Mouse (Mus musculus) embryonic facial prominence, embryonic 12.5 days (tissue): Measurements from ENCODE around the gene Mrpl10. TPM values are rescaled to one million over a fixed set of nuclear protein-coding genes. Genes with fewer than 3 reads are reported as not detected.

ENCODE experiments used
- ATAC-seq: fragments of 200-750 bp; cut with Nextera tagmentation; 2 replicates; pipeline ENCODE4 v1.8.0; 2017; ENCODE audit not compliant: insufficient number of reproducible peaks, insufficient read depth, low FRiP score, low TSS enrichment
- H3K27ac ChIP-seq: fragments of 300-500 bp; sonication (generic); 2 replicates; pipeline ENCODE4 v1.5.1; 2016; ENCODE audit warnings: mild to moderate bottlenecking
- H3K27me3 ChIP-seq: fragments of 300-500 bp; sonication (generic); 2 replicates; pipeline ENCODE4 v1.6.1; 2016; ENCODE audit warnings: mild to moderate bottlenecking, moderate library complexity
- H3K36me3 ChIP-seq: fragments of 300-500 bp; sonication (generic); 2 replicates; pipeline ENCODE4 v1.6.1; 2016; ENCODE audit warnings: mild to moderate bottlenecking
- H3K4me1 ChIP-seq: fragments of 300-500 bp; sonication (generic); 2 replicates; pipeline ENCODE4 v1.6.1; 2016
- H3K4me2 ChIP-seq: fragments of 300-500 bp; sonication (generic); replicated peaks from 2 replicates; pipeline ENCODE4 v1.6.1; 2016; ENCODE audit warnings: mild to moderate bottlenecking, moderate library complexity
- H3K4me3 ChIP-seq: fragments of 300-500 bp; sonication (generic); 2 replicates; pipeline ENCODE4 v1.5.1; 2016; ENCODE audit warnings: mild to moderate bottlenecking
- H3K9ac ChIP-seq: fragments of 300-500 bp; sonication (generic); 2 replicates; pipeline ENCODE4 v1.6.1; 2016; ENCODE audit warnings: mild to moderate bottlenecking, moderate library complexity
- H3K9me3 ChIP-seq: fragments of 300-500 bp; sonication (generic); 2 replicates; pipeline ENCODE4 v1.6.1; 2016; ENCODE audit warnings: mild to moderate bottlenecking, moderate library complexity
- WGBS: fragments of 180-500 bp; shearing (Covaris S2); methylation state at CpG from one replicate; pipeline ENCODE4 v1.1.7; 2016; 5-methylcytosine and 5-hydroxymethylcytosine counted together
- microRNA-seq: library from miRNA; unstranded; fragments of <30 nt; microRNA quantifications from one replicate; pipeline ENCODE4, GENCODE M21; 2017
- polyA plus RNA-seq: library from polyadenylated mRNA; unstranded; fragments of >200 nt; fragmentation: Nextera tagmentation; extraction: Ambion mirVana; gene quantifications from 2 replicates; pipeline ENCODE4 v1.2.1, GENCODE M21; 2016

The Mrpl10 gene
- polyA plus RNA-seq, 1 experiment from 2014 or later, result 81.6 TPM

GRCm38 (mm10) chr11:97080291-97080690 lies 38.9 kb downstream of the Mrpl10 start:
- no peak overlapping the region for H3K4me3 ChIP-seq
- H3K27ac ChIP-seq, result no peak overlapping the region
- 18% methylated on average over 9 of the region's 9 CpGs for WGBS
- no peaks in the 10 kb centered on the region for H3K36me3 ChIP-seq
- no peaks in the 10 kb centered on the region for H3K9me3 ChIP-seq
- peaks cover 13% of the 10 kb centered on the region for H3K4me1 ChIP-seq
- no peak overlapping the region for H3K4me2 ChIP-seq
- H3K27me3 ChIP-seq, result 0 out of 2 replicates have a peak, but pooled peaks cover 7% of the 10 kb centered on the region
- H3K9ac ChIP-seq, result no peak overlapping the region
- no peak for ATAC-seq

- H3K4me2 ChIP-seq, result no peak overlapping the region; the same call in 1 of the 2 replicates
- H3K9me3 ChIP-seq, result no peaks in the 10 kb centered on the region
- no peak overlapping the region for H3K27ac ChIP-seq
- no peak overlapping the region for H3K4me3 ChIP-seq
- WGBS, result 40% methylated on average over 11 of the region's 11 CpGs
- no peaks in the 10 kb centered on the region for H3K36me3 ChIP-seq
- H3K9ac ChIP-seq, result no peak overlapping the region
- no peak for ATAC-seq
- 0 out of 2 replicates have a peak, but pooled peaks cover 7% of the 10 kb centered on the region for H3K27me3 ChIP-seq
- H3K4me1 ChIP-seq, result peaks cover 13% of the 10 kb centered on the region
Measured at GRCm38 (mm10) chr11:97082977-97083376, 41.6 kb downstream of the Mrpl10 start.

- Histone ChIP-seq H3K9ac (0 out of 2 replicates have a peak overlapping the region, but pooled peaks have one; percentile 7), H3K4me2 (peak overlapping the region; percentile 33), H3K9me3 (no peaks in the 10 kb centered on the region), H3K27me3 (0 out of 2 replicates have a peak, but pooled peaks cover 7% of the 10 kb centered on the region), H3K4me1 (peaks cover 13% of the 10 kb centered on the region), H3K36me3 (no peaks in the 10 kb centered on the region), H3K4me3 (no peak overlapping the region), H3K27ac (no peak overlapping the region)
- no peak for ATAC-seq
- WGBS, result 25% methylated on average over 22 of the region's 22 CpGs
Measured at GRCm38 (mm10) chr11:97083401-97084140, 42.2 kb downstream of the Mrpl10 start.

GRCm38 (mm10) chr11:97084821-97085505 lies 43.6 kb downstream of the Mrpl10 start:
- Histone ChIP-seq H3K36me3 (no peaks in the 10 kb centered on the region), H3K27ac (no peak overlapping the region), H3K9me3 (no peaks in the 10 kb centered on the region), H3K4me2 (no peak overlapping the region), H3K4me3 (no peak overlapping the region), H3K27me3 (0 out of 2 replicates have a peak, but pooled peaks cover 7% of the 10 kb centered on the region), H3K4me1 (peaks cover 13% of the 10 kb centered on the region), H3K9ac (no peak overlapping the region)
- WGBS, result 89% methylated on average over 14 of the region's 15 CpGs
- no peak for ATAC-seq

- Histone ChIP-seq H3K4me1 (peaks cover 13% of the 10 kb centered on the region), H3K9me3 (no peaks in the 10 kb centered on the region), H3K36me3 (no peaks in the 10 kb centered on the region), H3K9ac (no peak overlapping the region), H3K4me2 (no peak overlapping the region), H3K27ac (no peak overlapping the region), H3K27me3 (0 out of 2 replicates have a peak, but pooled peaks cover 7% of the 10 kb centered on the region), H3K4me3 (no peak overlapping the region)
- WGBS, result 72% methylated on average over 6 of the region's 6 CpGs
- ATAC-seq, result no peak
Measured at GRCm38 (mm10) chr11:97086365-97086764, 45.0 kb downstream of the Mrpl10 start.

- Histone ChIP-seq H3K27me3 (peaks cover 28% of the 10 kb centered on the region), H3K27ac (no peak overlapping the region), H3K4me2 (no peak overlapping the region), H3K9me3 (0 out of 2 replicates have a peak, but pooled peaks cover 5% of the 10 kb centered on the region), H3K36me3 (no peaks in the 10 kb centered on the region), H3K9ac (no peak overlapping the region), H3K4me3 (no peak overlapping the region), H3K4me1 (no peaks in the 10 kb centered on the region)
- WGBS, result 47% methylated on average over 2 of the region's 2 CpGs
- ATAC-seq, result no peak
Measured at GRCm38 (mm10) chr11:97094600-97094999, 53.2 kb downstream of the Mrpl10 start.

- no peaks in the 10 kb centered on the region for H3K36me3 ChIP-seq
- no peak overlapping the region for H3K27ac ChIP-seq
- no peak for ATAC-seq
- 0 out of 2 replicates have a peak, but pooled peaks cover 2% of the 10 kb centered on the region for H3K4me1 ChIP-seq
- H3K4me2 ChIP-seq, result no peak overlapping the region
- no peak overlapping the region for H3K4me3 ChIP-seq
- WGBS, result 20% methylated on average over 18 of the region's 18 CpGs
- peaks cover 30% of the 10 kb centered on the region for H3K27me3 ChIP-seq
- no peak overlapping the region for H3K9ac ChIP-seq
- H3K9me3 ChIP-seq, result 0 out of 2 replicates have a peak, but pooled peaks cover 5% of the 10 kb centered on the region
Measured at GRCm38 (mm10) chr11:97098791-97099190, 57.4 kb downstream of the Mrpl10 start.

Small RNA genes within 50 kb of the gene (microRNA-seq; reads per million reads assigned to microRNA genes)
- 0.91 reads per million for gene Mir8103

Other genes with a start within 250 kb of the Mrpl10 start
- 72.6 and 75.8 TPM in 2 replicates for gene Nfe2l1, start 211.6 kb upstream of the Mrpl10 start, polyA plus RNA-seq
- gene Copz2, start 191.7 kb upstream of the Mrpl10 start, polyA plus RNA-seq, result 88.9 and 94.3 TPM in 2 replicates
- gene Cdk5rap3, start 125.1 kb upstream of the Mrpl10 start, polyA plus RNA-seq, result 88.2 and 96.5 TPM in 2 replicates
- 2.4 and 3.3 TPM in 2 replicates for gene Prr15l, start 113.5 kb upstream of the Mrpl10 start, polyA plus RNA-seq
- gene Pnpo, start 97.6 kb upstream of the Mrpl10 start, polyA plus RNA-seq, result 21.5 and 22.2 TPM in 2 replicates
- 15.3 and 17.3 TPM in 2 replicates for gene Sp2, start 58.6 kb upstream of the Mrpl10 start, polyA plus RNA-seq
- 1.3 and 2.2 TPM in 2 replicates for gene Sp6, start 28.2 kb upstream of the Mrpl10 start, polyA plus RNA-seq
- gene Scrn2, start 11.6 kb upstream of the Mrpl10 start, polyA plus RNA-seq, result 30.5 and 30.6 TPM in 2 replicates
- gene Lrrc46, start 153 bp upstream of the Mrpl10 start, polyA plus RNA-seq, result 0.87 and 0.89 TPM in 2 replicates
- gene Osbpl7, start 9.1 kb downstream of the Mrpl10 start, polyA plus RNA-seq, result 7.9 and 10.8 TPM in 2 replicates
- 0.14 and 0.20 TPM in 2 replicates for gene Tbx21, start 73.8 kb downstream of the Mrpl10 start, polyA plus RNA-seq
- gene Tbkbp1, start 109.9 kb downstream of the Mrpl10 start, polyA plus RNA-seq, result 9.6 and 10.4 TPM in 2 replicates
- gene Kpnb1, start 146.3 kb downstream of the Mrpl10 start, polyA plus RNA-seq, result 65.5 and 65.8 TPM in 2 replicates
- gene Npepps, start 239.1 kb downstream of the Mrpl10 start, polyA plus RNA-seq, result 99.8 and 103 TPM in 2 replicates